Mouse (Mus musculus) megakaryocyte, embryonic 14.5 days (primary cell): ENCODE results near the gene Ifrd2. TPM values are rescaled to one million over a fixed set of nuclear protein-coding genes. Genes with fewer than 3 reads are reported as not detected.

Experiments
- H3K27me3 ChIP-seq: replicated peaks from 2 replicates; pipeline ENCODE3; 2012; ENCODE audit warnings: inconsistent platforms
- H3K36me3 ChIP-seq: replicated peaks from 2 replicates; pipeline ENCODE3; 2012; ENCODE audit warnings: low read length, inconsistent platforms, mixed read lengths
- H3K4me1 ChIP-seq: 2 replicates; pipeline ENCODE4 v1.6.1; 2012; ENCODE audit warnings: inconsistent platforms
- H3K4me3 ChIP-seq: replicated peaks from 2 replicates; pipeline ENCODE3; 2012; ENCODE audit warnings: moderate library complexity, mild to moderate bottlenecking, inconsistent platforms
- H3K9me3 ChIP-seq: 2 replicates; pipeline ENCODE4 v1.6.1; 2012; ENCODE audit warnings: inconsistent platforms
- FLI1 ChIP-seq: IDR thresholded peaks from 2 replicates; pipeline ENCODE4 v1.6.1; 2012; ENCODE audit warnings: low read length, inconsistent platforms, mixed read lengths
- GATA1 ChIP-seq: IDR thresholded peaks from 3 replicates; pipeline ENCODE4 v1.6.1; 2012; ENCODE audit warnings: mixed read lengths, low read length, inconsistent platforms, borderline replicate concordance
- polyA plus RNA-seq: library from polyadenylated mRNA; stranded (reverse); fragments of >175 nt; gene quantifications from 2 replicates; pipeline ENCODE4 v1.2.3, GENCODE M21; 2012; ENCODE audit warnings: low replicate concordance; ENCODE audit not compliant: insufficient read depth

The Ifrd2 gene
- polyA plus RNA-seq, 1 experiment = 34.9 TPM

- H3K4me1 ChIP-seq = peaks cover 62% of the 10 kb centered on the region
- peak within 1 kb of the TSS; percentile 30 for H3K4me3 ChIP-seq
Observed at GRCm38 (mm10) chr9:107608741-107609432, 21.4 kb downstream of the Ifrd2 start, which contains the start of gene Sema3b. Gene Sema3b, minus strand, starts transcription at chr9:107609229.

DNA sequence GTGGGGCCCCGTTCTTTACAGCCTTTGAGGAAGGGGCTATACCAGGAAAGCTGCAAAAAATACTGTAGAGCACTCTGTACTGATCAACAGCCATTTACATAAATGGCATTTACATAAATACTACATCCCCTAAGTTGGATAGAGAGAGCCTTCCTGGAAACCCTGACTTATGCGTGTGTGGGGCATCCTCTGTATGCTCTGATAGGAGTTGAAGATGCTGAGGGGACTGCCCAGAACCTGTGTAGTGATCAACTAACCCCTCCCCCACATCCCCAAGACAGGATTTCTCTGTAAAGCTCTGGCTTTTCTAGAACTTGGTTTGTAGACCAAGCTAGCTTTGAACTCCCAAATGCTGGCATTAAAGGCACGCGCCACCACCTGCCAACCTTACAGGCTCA is 22.0 kb downstream of the Ifrd2 start:
- TF ChIP-seq FLI1 (no peak), GATA1 (no peak)

More at GRCm38 (mm10) chr9:107608741-107609432, 21.4 kb downstream of the Ifrd2 start, which contains the start of gene Sema3b:
- no peak for TF ChIP-seq GATA1
- no peak for TF ChIP-seq FLI1
- Histone ChIP-seq H3K9me3 (no peaks in the 10 kb centered on the region), H3K27me3 (peaks cover 35% of the 10 kb centered on the region), H3K36me3 (peaks cover 4% of the 10 kb centered on the region)

GRCm38 (mm10) chr9:107611456-107612190 is 24.2 kb downstream of the Ifrd2 start:
- Histone ChIP-seq H3K9me3 (no peaks in the 10 kb centered on the region), H3K36me3 (peaks cover 31% of the 10 kb centered on the region), H3K4me3 (peak overlapping the region; percentile 91), H3K27me3 (peaks cover 15% of the 10 kb centered on the region), H3K4me1 (peaks cover 63% of the 10 kb centered on the region)
- TF ChIP-seq GATA1 (no peak), FLI1 (no peak)

More for the DNA sequence above, 22.0 kb downstream of the Ifrd2 start:
- Histone ChIP-seq H3K4me1 (peaks cover 62% of the 10 kb centered on the region), H3K9me3 (no peaks in the 10 kb centered on the region), H3K36me3 (peaks cover 9% of the 10 kb centered on the region), H3K4me3 (no peak overlapping the region), H3K27me3 (peaks cover 30% of the 10 kb centered on the region)

DNA sequence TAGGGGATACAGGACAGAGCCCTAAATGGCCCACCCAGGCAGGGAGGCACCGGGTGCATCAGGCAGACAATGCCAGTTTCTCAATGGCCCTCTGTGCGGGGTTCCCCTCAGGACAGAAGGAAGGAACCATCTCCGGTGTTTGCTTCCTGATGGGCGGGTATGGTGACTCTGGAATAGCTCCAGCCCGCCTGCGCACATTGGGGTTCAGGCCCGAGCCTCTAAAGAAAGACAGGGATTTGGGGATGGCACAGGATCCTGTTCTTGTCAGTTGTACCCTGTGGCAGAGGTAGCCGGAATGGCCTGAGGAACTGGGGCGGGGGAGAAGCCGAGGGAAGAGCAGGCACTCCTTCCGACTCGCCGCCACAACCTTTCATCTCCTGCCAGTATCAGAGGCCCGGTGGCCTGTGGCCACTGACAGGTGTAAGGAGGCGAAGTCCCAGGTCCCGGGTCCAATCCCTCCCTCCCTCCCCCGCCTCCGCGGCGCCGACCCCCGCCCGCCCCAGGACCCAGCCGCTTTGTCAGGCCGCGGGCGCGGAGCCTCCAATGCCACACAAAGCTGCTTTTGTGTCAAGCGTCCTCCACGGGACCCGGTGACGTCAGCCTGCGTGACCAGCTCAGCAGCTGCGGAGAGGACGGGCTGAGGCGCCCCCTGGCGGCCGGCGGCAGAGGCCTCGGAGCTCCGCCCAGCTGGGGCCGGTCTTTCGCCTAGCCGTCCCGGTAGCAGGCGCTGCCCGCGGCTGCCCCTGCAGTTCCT is 24.9 kb downstream of the Ifrd2 start:
- H3K27me3 ChIP-seq = peaks cover 9% of the 10 kb centered on the region
- TF ChIP-seq GATA1 (no peak), FLI1 (no peak)
- H3K36me3 ChIP-seq = peaks cover 37% of the 10 kb centered on the region
- peaks cover 59% of the 10 kb centered on the region for H3K4me1 ChIP-seq
- no peaks in the 10 kb centered on the region for H3K9me3 ChIP-seq
- H3K4me3 ChIP-seq = peak overlapping the region; percentile 91

DNA sequence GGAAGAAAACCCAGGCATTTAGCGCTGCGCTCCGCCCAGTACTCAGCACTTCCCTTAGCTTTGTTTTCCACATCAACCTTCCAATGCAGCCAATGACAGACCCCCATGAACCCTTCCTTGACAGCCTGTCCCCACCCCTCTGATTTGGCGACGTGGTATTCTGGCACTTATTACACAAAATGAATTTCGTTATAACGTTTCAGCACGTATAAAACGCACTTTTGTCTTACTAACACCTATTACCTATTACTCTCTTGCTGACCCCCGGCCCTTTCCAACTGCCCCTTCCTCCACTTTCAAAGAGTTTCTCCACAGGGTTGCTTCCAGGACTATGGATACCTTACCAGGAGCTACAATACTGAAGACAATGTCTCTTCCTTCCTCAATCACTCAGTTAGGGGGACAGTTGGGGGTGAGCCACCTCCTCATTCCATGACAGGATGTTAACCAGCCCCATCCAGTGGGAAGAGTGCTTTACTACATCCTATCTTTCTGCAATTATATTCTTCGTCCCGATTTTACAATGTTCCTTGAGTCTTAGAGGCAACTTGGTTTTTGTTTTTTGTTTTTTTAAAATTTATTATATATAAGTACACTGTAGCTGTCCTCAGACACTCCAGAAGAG is 25.6 kb downstream of the Ifrd2 start:
- peaks cover 6% of the 10 kb centered on the region for H3K27me3 ChIP-seq
- peaks cover 59% of the 10 kb centered on the region for H3K4me1 ChIP-seq
- H3K9me3 ChIP-seq = no peaks in the 10 kb centered on the region
- peak overlapping the region; percentile 91 for H3K4me3 ChIP-seq
- peaks cover 42% of the 10 kb centered on the region for H3K36me3 ChIP-seq
- no peak for TF ChIP-seq GATA1
- TF ChIP-seq FLI1 = no peak

DNA sequence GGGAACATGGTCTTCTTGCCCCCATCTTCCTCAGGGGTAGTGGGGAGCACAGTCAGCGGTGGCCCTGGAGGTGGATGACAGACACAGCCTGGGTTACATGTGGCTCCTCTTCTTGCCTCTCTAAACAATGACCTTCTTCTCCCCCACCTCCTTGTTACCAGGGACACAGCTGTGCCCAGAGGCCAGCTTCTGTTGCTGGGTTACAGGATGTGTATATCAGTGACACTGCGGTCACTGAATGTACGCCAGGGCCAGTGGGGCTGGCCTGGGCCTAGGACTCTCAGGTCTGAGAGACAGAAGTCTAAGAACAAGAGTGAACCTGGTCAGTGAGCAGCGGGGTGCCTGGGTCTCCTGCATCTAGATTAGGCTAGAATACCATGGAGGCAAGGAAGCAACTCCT is 27.6 kb downstream of the Ifrd2 start:
- Histone ChIP-seq H3K27me3 (no peaks in the 10 kb centered on the region), H3K4me1 (peaks cover 48% of the 10 kb centered on the region), H3K4me3 (no peak overlapping the region), H3K36me3 (peaks cover 62% of the 10 kb centered on the region), H3K9me3 (no peaks in the 10 kb centered on the region)
- TF ChIP-seq FLI1 = no peak
- TF ChIP-seq GATA1 = no peak

DNA sequence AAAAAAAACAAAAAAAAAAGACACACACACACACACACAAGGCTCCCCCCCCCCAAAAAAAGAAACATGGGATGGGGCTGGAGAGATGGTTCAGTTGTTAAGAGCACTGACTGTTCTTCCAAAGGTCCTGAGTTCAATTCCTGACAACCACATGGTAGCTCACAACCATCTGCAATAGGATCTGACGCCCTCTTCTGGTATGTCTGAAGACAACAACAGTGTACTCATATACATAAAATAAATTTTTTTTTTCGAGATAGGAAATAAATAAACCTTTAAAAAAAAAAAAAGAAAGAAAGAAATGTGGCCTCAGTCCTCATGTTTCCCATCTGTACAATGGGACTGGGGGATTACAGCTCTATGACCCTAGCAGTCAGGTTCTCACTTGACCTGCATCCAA is 30.0 kb downstream of the Ifrd2 start:
- Histone ChIP-seq H3K36me3 (peaks cover 83% of the 10 kb centered on the region), H3K27me3 (no peaks in the 10 kb centered on the region), H3K4me1 (peaks cover 35% of the 10 kb centered on the region), H3K9me3 (no peaks in the 10 kb centered on the region), H3K4me3 (no peak overlapping the region)
- no peak for TF ChIP-seq FLI1
- no peak for TF ChIP-seq GATA1

DNA sequence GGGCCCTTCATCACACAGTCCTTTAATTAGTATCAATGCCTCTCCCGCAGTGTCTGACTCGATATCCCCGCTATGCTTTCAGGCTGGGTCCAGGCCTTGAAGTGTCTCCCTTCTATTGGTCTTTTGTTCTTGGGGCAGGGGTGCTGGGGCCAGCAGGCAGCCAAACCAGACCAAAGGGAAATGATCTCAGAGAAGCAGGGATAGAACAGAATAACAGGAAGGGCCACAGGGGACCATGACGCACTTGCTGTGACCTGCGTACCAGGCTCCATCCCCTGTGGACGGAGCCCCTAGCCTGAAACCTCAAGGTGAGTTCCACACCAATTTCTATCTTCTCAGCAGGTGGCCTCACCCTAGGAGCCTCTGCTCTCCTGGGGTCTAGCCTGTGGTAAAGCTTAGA is 30.7 kb downstream of the Ifrd2 start:
- H3K36me3 ChIP-seq = peaks cover 89% of the 10 kb centered on the region
- no peaks in the 10 kb centered on the region for H3K27me3 ChIP-seq
- no peak for TF ChIP-seq GATA1
- no peak for TF ChIP-seq FLI1
- no peaks in the 10 kb centered on the region for H3K9me3 ChIP-seq
- no peak overlapping the region for H3K4me3 ChIP-seq
- peaks cover 36% of the 10 kb centered on the region for H3K4me1 ChIP-seq
